Mouse (Mus musculus) G1E-ER4 (cell line): ENCODE data around the gene Ifngr1. TPM values are rescaled to one million over a fixed set of nuclear protein-coding genes. Genes with fewer than 3 reads are reported as not detected.

ENCODE experiments used
- GATA1 ChIP-seq: IDR thresholded peaks from one replicate; pipeline ENCODE4 v1.8.0; 2012; ENCODE audit warnings: low read length, inconsistent platforms
- polyA plus RNA-seq: library from polyadenylated mRNA; stranded (reverse); fragments of >175 nt; gene quantifications from 2 replicates; pipeline ENCODE4 v1.2.3, GENCODE M21; 2012

Gene Ifngr1
- 1.5 and 1.7 TPM in 2 replicates for polyA plus RNA-seq

- no peak for TF ChIP-seq GATA1
Measured at GRCm38 (mm10) chr10:19591641-19592441, at the start of gene Ifngr1. Gene Ifngr1, plus strand, starts transcription at chr10:19591949.

GRCm38 (mm10) chr10:19546825-19547224 lies 44.9 kb upstream of the Ifngr1 start:
- TF ChIP-seq GATA1: no peak

GRCm38 (mm10) chr10:19548016-19548415 lies 43.7 kb upstream of the Ifngr1 start:
- no peak for TF ChIP-seq GATA1

GRCm38 (mm10) chr10:19548491-19548890 lies 43.3 kb upstream of the Ifngr1 start:
- TF ChIP-seq GATA1: no peak

- no peak for TF ChIP-seq GATA1
Measured at GRCm38 (mm10) chr10:19551585-19551984, 40.2 kb upstream of the Ifngr1 start.

- TF ChIP-seq GATA1: no peak
Measured at GRCm38 (mm10) chr10:19553857-19554256, 37.9 kb upstream of the Ifngr1 start.

GRCm38 (mm10) chr10:19557696-19558095 lies 34.1 kb upstream of the Ifngr1 start:
- TF ChIP-seq GATA1: no peak

GRCm38 (mm10) chr10:19559565-19560165 lies 32.1 kb upstream of the Ifngr1 start:
- TF ChIP-seq GATA1: no peak

GRCm38 (mm10) chr10:19562598-19562997 lies 29.2 kb upstream of the Ifngr1 start:
- TF ChIP-seq GATA1: no peak

GRCm38 (mm10) chr10:19563443-19563861 lies 28.3 kb upstream of the Ifngr1 start:
- TF ChIP-seq GATA1: no peak

- TF ChIP-seq GATA1: no peak
Measured at GRCm38 (mm10) chr10:19567481-19567880, 24.3 kb upstream of the Ifngr1 start.

- no peak for TF ChIP-seq GATA1
Measured at GRCm38 (mm10) chr10:19570288-19570687, 21.5 kb upstream of the Ifngr1 start.

GRCm38 (mm10) chr10:19570716-19571115 lies 21.0 kb upstream of the Ifngr1 start:
- TF ChIP-seq GATA1: no peak

GRCm38 (mm10) chr10:19577571-19577970 lies 14.2 kb upstream of the Ifngr1 start:
- TF ChIP-seq GATA1: no peak

GRCm38 (mm10) chr10:19578001-19578400 lies 13.7 kb upstream of the Ifngr1 start:
- no peak for TF ChIP-seq GATA1

GRCm38 (mm10) chr10:19578409-19578986 lies 13.3 kb upstream of the Ifngr1 start:
- no peak for TF ChIP-seq GATA1

GRCm38 (mm10) chr10:19580660-19581059 lies 11.1 kb upstream of the Ifngr1 start:
- TF ChIP-seq GATA1: no peak
